Mouse (Mus musculus) cerebellum, postnatal 36 days (tissue): ENCODE results near the gene Efcab11.

Experiments
- DNase-seq, 2 experiments: peaks; one replicate each; pipeline ENCODE4 v3.0.0; 2021 to 2022; ENCODE audit warnings: mixed read lengths in 2 of 2

Efcab11 gene

GRCm38 (mm10) chr12:99741631-99742030 lies 142.6 kb downstream of the Efcab11 start:
- DNase-seq: no peak

GRCm38 (mm10) chr12:99739211-99739610 lies 145.0 kb downstream of the Efcab11 start:
- DNase-seq: no peak

GRCm38 (mm10) chr12:99738256-99738655 lies 146.0 kb downstream of the Efcab11 start:
- no peak for DNase-seq

GRCm38 (mm10) chr12:99736971-99737370 lies 147.3 kb downstream of the Efcab11 start:
- DNase-seq: no peak

- DNase-seq: no peak
Measured at GRCm38 (mm10) chr12:99735172-99735571, 149.1 kb downstream of the Efcab11 start.

GRCm38 (mm10) chr12:99724206-99724605 lies 160.0 kb downstream of the Efcab11 start:
- no peak for DNase-seq

- no peak for DNase-seq
Measured at GRCm38 (mm10) chr12:99723791-99724190, 160.4 kb downstream of the Efcab11 start.

- DNase-seq: no peak
Measured at GRCm38 (mm10) chr12:99721318-99721717, 162.9 kb downstream of the Efcab11 start.

GRCm38 (mm10) chr12:99719777-99720176 lies 164.5 kb downstream of the Efcab11 start:
- DNase-seq: no peak

- no peak for DNase-seq
Measured at GRCm38 (mm10) chr12:99718161-99718560, 166.1 kb downstream of the Efcab11 start.

- DNase-seq: peak; percentile 30 to 38
Measured at GRCm38 (mm10) chr12:99716038-99716610, 168.1 kb downstream of the Efcab11 start.

- DNase-seq: peak in 1 of 2 experiments; percentile 9
Measured at GRCm38 (mm10) chr12:99715129-99716037, 168.9 kb downstream of the Efcab11 start.

- no peak for DNase-seq
Measured at GRCm38 (mm10) chr12:99712214-99712613, 172.0 kb downstream of the Efcab11 start.

- DNase-seq: peak; percentile 14 to 35
Measured at GRCm38 (mm10) chr12:99702248-99702647, 182.0 kb downstream of the Efcab11 start.

- no peak for DNase-seq
Measured at GRCm38 (mm10) chr12:99700380-99700779, 183.9 kb downstream of the Efcab11 start.

- DNase-seq: no peak
Measured at GRCm38 (mm10) chr12:99699379-99700023, 184.7 kb downstream of the Efcab11 start.

- no peak for DNase-seq
Measured at GRCm38 (mm10) chr12:99694066-99694465, 190.2 kb downstream of the Efcab11 start.

GRCm38 (mm10) chr12:99686418-99686992 lies 197.7 kb downstream of the Efcab11 start:
- peak; percentile 33 to 50 for DNase-seq

- DNase-seq: peak; percentile 14 to 35
Measured at GRCm38 (mm10) chr12:99685451-99686100, 198.7 kb downstream of the Efcab11 start.

- DNase-seq: no peak
Measured at GRCm38 (mm10) chr12:99681681-99682080, 202.6 kb downstream of the Efcab11 start.

- DNase-seq: no peak
Measured at GRCm38 (mm10) chr12:99671866-99672191, 212.4 kb downstream of the Efcab11 start.

- peak in 1 of 2 experiments; percentile 17 for DNase-seq
Measured at GRCm38 (mm10) chr12:99671162-99671865, 212.9 kb downstream of the Efcab11 start.
